In the genomic region with DNA sequence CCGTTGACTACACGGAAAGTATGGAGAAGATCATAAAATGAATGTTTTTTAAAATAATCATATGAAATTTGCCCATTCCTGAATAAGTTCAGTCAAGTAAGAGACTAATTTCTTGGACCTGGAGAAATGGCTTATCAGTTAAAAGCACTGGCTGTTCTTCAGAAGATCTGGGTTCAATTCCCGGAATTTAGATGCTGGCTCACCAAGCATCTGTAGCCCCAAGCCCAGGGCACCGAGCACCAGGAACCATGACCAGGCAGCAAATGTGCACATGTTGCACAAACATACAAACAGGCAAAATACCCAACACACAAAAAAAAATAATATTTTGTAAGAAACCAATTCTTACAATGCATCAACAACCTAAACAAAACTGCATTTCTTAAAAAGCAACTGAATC, we compare ENCODE assay signal across 18 mouse cellular contexts.
"Had no signal": no experiment of that assay in that cellular context is flagged by ENCODE, and none has a peak within 500 bp of the region (broad histone marks: within the 10 kb centered on the region; RNA-seq: fewer than 3 reads in every experiment).

No protein-coding gene starts in this region.

- H3K4me3 ChIP-seq: limb, embryonic 10.5 days; limb, embryonic 13.5 days; midbrain, embryonic 12.5 days; midbrain, embryonic 15.5 days; neural tube, embryonic 12.5 days; neural tube, embryonic 15.5 days; stomach, embryonic 15.5 days had no signal

- H3K4me2 ChIP-seq: limb, embryonic 13.5 days; lung, embryonic 14.5 days; midbrain, embryonic 12.5 days; midbrain, embryonic 15.5 days; neural tube, embryonic 12.5 days; neural tube, embryonic 15.5 days; stomach, embryonic 15.5 days had no signal

- H3K27ac ChIP-seq: limb, embryonic 10.5 days; limb, embryonic 13.5 days; macrophage; midbrain, embryonic 12.5 days; midbrain, embryonic 15.5 days; neural tube, embryonic 12.5 days; neural tube, embryonic 15.5 days; stomach, embryonic 15.5 days had no signal

- ATAC-seq: lung, postnatal 0 days; midbrain, embryonic 15.5 days had no signal

- H3K27me3 ChIP-seq: limb, embryonic 13.5 days; midbrain, embryonic 12.5 days; midbrain, embryonic 15.5 days; neural tube, embryonic 12.5 days; neural tube, embryonic 15.5 days; stomach, embryonic 15.5 days had no signal

- H3K9ac ChIP-seq: limb, embryonic 13.5 days; lung, embryonic 14.5 days; midbrain, embryonic 12.5 days; midbrain, embryonic 15.5 days; neural tube, embryonic 12.5 days; neural tube, embryonic 15.5 days; stomach, embryonic 15.5 days had no signal

- DNase-seq: kidney, adult 18-20 months; kidney, adult 9 months; kidney, postnatal 14 days; kidney, postnatal 4 days; lung, embryonic 14.5 days; right cerebral cortex, adult 18-20 months; right cerebral cortex, postnatal 25 days; spleen, adult 18-20 months; thymus, postnatal 36 days had no signal

- H3K36me3 ChIP-seq: midbrain, embryonic 12.5 days; midbrain, embryonic 15.5 days; neural tube, embryonic 15.5 days; stomach, embryonic 15.5 days had no signal

- H3K9me3 ChIP-seq: limb, embryonic 10.5 days; midbrain, embryonic 15.5 days; neural tube, embryonic 12.5 days; neural tube, embryonic 15.5 days; stomach, embryonic 15.5 days had no signal
